Mouse (Mus musculus): ENCODE measurements around the gene Prdm4. TPM values are rescaled to one million over a fixed set of nuclear protein-coding genes. Genes with fewer than 3 reads are reported as not detected.

The Prdm4 gene
- total RNA-seq, 2 experiments from 2014 or later, result 27.8 to 29.6 TPM

DNA sequence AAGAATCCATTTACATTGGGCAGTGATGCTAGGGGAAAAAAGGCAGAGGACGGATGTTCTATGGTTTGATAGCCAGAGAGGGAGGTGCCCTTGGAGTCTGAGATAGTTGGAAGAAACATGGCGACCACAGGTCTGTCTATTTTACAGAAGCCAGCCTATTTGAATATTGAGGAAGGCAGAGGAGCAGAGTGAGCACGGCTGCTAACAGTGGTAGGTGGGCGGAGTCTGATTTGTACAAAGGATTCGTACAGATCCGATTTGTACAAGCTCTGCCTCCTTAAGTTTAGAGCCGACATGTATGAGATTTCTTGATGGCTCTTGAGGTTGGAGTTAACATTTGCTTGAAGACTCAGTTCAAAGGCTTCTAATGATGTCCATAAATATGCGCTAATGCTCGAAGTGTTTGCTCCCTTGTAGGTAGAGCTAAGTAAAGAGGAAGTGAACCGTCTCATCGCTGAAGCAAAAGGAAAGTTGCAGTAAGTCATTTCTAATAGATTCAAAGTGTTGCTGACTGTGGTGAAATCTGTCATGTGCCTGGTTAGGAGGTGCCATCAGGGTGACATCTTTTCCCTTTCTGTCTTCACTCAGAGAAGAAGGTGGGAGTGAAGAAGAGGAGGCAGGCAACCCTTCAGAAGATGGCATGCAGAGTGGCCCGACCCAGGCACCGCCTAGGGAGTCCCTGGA, 42.9 kb downstream of the Prdm4 start:
- intact Hi-C loops (cut with DNase I), result loop anchor here (2.0 kb wide), 1 partner anchor 195 kb away; no protein-coding TSS in a partner anchor
- no peak for DNase-seq (ENCODE audit: low spot score in 2 of 2)

DNA sequence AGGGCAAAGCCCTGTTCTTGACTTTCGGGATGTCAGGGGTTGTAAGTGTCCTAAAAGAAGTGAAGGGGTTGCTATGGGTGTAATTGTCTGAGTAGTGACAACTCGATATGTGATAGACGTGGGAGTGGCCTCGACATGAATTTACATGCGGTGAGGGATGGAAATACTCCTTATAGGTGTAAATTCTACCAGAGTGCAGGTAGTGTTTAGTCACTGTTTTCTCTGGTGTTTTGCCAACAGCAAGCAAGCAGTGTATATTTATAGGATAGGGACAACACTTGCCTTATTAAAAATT, 44.5 kb downstream of the Prdm4 start:
- intact Hi-C loops (cut with DNase I), result loop anchor here (2.0 kb wide), 1 partner anchor 194 kb away; no protein-coding TSS in a partner anchor
- DNase-seq (ENCODE audit: low spot score in 2 of 2), result no peak

DNA sequence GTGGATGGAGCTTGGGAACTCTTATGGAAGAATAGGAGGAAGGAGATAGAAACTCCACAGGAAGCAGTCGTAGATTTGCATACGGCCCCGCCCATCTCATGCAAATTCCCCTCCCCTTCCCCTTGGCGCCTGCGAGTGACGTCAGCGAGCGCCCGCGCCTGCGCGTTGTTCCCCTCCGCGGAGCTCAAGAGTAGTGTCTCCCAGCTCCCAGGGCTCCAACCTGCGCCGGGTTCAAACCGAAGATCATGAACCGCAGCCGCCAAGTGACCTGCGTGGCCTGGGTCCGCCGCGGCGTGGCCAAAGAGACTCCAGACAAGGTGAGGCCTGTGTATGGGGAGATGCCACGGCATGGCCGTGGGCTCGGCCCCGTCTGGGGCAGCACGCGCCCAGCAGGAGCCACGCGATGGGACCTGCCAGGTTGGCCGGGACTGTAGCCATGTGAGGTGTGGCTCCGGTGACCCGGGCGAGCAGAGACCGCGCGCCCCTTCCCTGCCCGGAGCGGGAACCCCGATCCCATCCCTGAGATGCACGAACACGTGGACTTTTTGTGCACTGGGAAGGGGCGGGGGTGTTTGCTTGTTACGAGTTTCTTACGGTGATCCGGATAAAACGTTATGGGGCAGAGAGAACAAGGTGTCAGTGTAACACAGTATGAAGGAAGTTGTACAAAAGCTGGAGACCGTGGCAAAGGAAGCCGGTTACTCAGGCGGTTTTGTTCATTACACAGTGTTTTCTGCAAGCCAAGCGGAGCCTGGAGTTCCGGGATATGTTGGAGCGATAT, 45.1 kb downstream of the Prdm4 start:
- peak; percentile 90 to 94 for DNase-seq (ENCODE audit: low spot score in 2 of 2)
- intact Hi-C loops (cut with DNase I), result loop anchor here (2.0 kb wide), 1 partner anchor 193 kb away; no protein-coding TSS in a partner anchor

DNA sequence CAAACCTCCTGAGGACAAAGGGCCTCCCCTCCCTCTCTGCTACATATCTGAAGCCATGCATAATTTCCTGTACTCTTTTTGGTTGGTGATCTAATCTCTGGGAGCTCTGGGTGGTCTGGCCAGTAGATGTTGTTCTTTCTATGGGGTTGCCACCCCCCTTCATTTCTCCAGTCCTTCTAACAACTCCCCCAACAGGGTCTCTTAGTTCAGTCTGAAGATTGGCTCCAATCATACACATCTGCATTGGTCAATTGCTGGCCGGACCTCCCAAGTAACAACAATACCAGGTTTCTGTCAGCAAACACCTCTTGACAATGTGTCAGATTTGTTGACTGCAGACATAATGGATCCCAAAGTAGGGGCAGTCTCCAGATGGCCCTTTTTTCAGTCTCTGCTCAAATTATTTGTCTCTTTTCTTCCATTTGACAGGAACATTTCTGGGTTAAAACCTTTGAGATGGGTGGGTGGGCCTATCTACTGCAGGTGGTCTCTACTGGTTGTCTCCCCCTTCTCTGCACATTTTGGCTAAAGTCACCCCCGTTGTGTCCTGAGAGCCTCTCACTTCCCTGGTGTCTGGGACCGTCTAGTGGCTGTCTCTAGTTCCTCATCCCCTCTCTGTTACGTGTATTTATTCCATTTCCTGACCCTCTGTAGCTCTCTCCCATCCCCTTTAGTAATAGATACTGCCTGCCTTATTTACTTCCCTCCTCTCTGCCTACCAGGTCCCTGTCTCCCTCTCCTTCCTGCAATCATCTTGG, 70.7 kb downstream of the Prdm4 start:
- intact Hi-C loops (cut with DNase I), result no loop called here
- DNase-seq (ENCODE audit: low spot score in 2 of 2), result no peak

Other genes with a start within 250 kb of the Prdm4 start
- gene Pwp1, start 87.6 kb downstream of the Prdm4 start, total RNA-seq (2021), result 10 to 100 TPM; 16.8 to 17.7 TPM
- gene Ascl4, start 10.5 kb upstream of the Prdm4 start, total RNA-seq (2021), result not detected
- gene Rtcb, start 40.7 kb upstream of the Prdm4 start, total RNA-seq (2021), result 100 to 1,000 TPM; 101 to 102 TPM
- gene Bpifc, start 94.8 kb upstream of the Prdm4 start, total RNA-seq (2021), result not detected
- gene Fbxo7, start 104.8 kb upstream of the Prdm4 start, total RNA-seq (2021), result 10 to 100 TPM; 22.6 to 32.0 TPM